Mouse (Mus musculus) bone marrow, adult 2 months (tissue): Measurements from ENCODE around the gene Hsd3b7. TPM values are rescaled to one million over a fixed set of nuclear protein-coding genes. Genes with fewer than 3 reads are reported as not detected.

Experiments used
- H3K27ac ChIP-seq: fragments of 200-500 bp; 2 replicates; pipeline ENCODE4 v1.5.1; 2012; ENCODE audit warnings: low read depth, mild to moderate bottlenecking, control low read depth, inconsistent platforms, low read length; ENCODE audit not compliant: control insufficient read depth, poor library complexity, insufficient read depth
- H3K4me1 ChIP-seq: fragments of 200-500 bp; 2 replicates; pipeline ENCODE4 v1.6.1; 2011; ENCODE audit warnings: low read length; ENCODE audit not compliant: control insufficient read depth, insufficient read depth
- H3K4me3 ChIP-seq: fragments of 200-500 bp; replicated peaks from 2 replicates; pipeline ENCODE3; 2011; ENCODE audit warnings: mild to moderate bottlenecking, low read depth, low read length, control low read depth; ENCODE audit not compliant: control insufficient read depth
- CTCF ChIP-seq: fragments of 200-500 bp; IDR thresholded peaks from 2 replicates; pipeline ENCODE4 v1.5.1; 2011; ENCODE audit warnings: low read length, control low read depth; ENCODE audit not compliant: control insufficient read depth, insufficient read depth
- POLR2A ChIP-seq: fragments of 200-500 bp; IDR thresholded peaks from 2 replicates; pipeline ENCODE4 v1.6.1; 2011; ENCODE audit warnings: low read depth, mild to moderate bottlenecking, control low read depth, low read length, borderline replicate concordance; ENCODE audit not compliant: control insufficient read depth
- WGBS: fragments of 180-500 bp; shearing (Covaris S2); methylation state at CpG from one replicate; pipeline ENCODE4 v1.1.7; 2018; 5-methylcytosine and 5-hydroxymethylcytosine counted together
- polyA plus RNA-seq: library from polyadenylated mRNA; stranded (reverse); fragments of >200 nt; gene quantifications from 2 replicates; pipeline ENCODE4 v1.2.4, GENCODE M21; 2011; ENCODE audit warnings: low replicate concordance; ENCODE audit not compliant: missing spikeins, insufficient read depth, insufficient read length

Gene Hsd3b7
- polyA plus RNA-seq, 1 experiment: 23.4 TPM

DNA sequence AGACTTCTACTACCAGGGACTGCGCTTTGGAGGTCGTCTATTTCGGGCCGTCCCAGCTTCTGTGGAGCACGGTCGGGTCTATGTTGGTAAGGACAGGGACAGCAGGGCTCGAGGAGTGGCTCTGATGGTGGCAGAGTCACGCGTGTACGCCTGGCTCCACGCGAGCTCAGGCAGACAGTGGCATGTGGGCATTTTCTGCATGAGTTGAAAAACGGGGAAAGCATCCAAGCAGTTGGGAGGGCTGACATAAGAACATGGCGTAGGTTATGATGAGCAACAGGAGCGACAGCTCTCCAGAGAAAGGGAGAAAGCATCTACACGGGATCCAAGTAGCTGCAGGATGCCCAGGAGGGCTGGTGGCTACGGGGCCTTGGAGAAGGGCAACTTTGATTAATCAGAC lies 1.9 kb downstream of the Hsd3b7 start:
- Histone ChIP-seq H3K27ac (no peak overlapping the region), H3K4me1 (peaks cover 4% of the 10 kb centered on the region), H3K4me3 (no peak overlapping the region)
- TF ChIP-seq CTCF: no peak
- no peak for TF ChIP-seq POLR2A
- WGBS: 92% methylated on average over 17 of the region's 17 CpGs

DNA sequence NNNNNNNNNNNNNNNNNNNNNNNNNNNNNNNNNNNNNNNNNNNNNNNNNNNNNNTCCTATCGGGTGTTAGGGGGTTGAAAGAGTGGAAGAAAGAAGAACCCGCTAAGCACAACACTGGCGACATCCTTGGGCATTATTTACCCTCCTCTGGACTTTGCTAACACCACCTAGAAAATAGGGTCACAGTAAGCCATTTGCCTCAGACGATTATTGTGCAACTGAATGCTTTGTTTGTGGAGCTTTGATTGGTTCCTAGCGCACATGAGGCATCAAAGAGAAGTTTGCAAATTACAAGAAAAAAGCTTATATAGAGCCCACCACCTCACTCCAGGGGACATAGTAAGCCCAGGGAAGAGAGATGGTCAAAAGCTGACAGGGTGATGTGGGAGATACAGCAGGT lies 8.4 kb downstream of the Hsd3b7 start:
- H3K27ac ChIP-seq: no peak overlapping the region
- H3K4me1 ChIP-seq: peaks cover 4% of the 10 kb centered on the region
- 34% methylated on average over 5 of the region's 5 CpGs for WGBS
- H3K4me3 ChIP-seq: no peak overlapping the region
- no peak for TF ChIP-seq POLR2A
- no peak for TF ChIP-seq CTCF

DNA sequence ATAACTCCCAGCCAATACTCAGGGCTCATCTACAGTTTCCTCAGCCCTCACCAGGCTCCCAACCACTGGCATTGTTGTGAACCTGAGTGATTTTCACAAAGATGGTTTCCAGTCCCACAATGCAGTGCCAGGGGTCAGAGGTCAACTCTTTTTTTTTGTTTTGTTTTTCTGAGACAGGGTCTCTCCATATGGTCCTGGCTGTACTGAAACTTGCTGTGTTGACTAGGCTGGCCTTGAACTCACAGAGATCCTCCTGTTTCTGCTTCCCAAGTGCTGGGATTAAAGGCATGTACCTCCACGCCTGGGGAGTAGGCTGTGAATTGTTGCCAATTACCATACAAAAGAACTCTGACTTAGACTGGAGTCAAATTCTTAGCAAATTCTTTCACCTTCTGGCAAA lies 9.4 kb downstream of the Hsd3b7 start:
- WGBS: 83% methylated on average over 1 of the region's 1 CpGs

DNA sequence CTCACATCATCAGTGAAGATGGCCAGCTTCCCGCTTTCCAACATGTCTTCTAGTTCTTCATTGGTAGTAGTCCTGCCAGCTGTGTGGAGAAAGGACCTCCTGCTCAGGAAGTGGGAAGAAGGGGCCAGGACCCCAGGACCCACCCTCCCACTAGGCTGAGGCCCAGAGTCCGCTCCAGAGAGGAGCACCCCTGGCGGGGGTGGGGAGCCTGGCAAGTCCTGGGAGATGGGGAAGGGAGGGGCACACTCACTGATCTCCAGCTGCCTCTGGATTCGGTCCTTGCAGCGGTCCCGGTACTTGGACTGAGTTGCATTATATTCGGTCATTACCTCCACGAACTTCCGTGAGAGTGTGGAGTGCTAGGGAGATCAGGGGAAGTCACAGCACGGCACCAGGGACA lies 10.2 kb downstream of the Hsd3b7 start:
- Histone ChIP-seq H3K4me1 (peaks cover 3% of the 10 kb centered on the region), H3K4me3 (no peak overlapping the region), H3K27ac (no peak overlapping the region)
- WGBS: 91% methylated on average over 10 of the region's 10 CpGs
- no peak for TF ChIP-seq POLR2A
- no peak for TF ChIP-seq CTCF

More for the DNA sequence above, 9.4 kb downstream of the Hsd3b7 start:
- Histone ChIP-seq H3K4me3 (no peak overlapping the region), H3K4me1 (peaks cover 3% of the 10 kb centered on the region), H3K27ac (no peak overlapping the region)
- TF ChIP-seq CTCF (no peak), POLR2A (no peak)

DNA sequence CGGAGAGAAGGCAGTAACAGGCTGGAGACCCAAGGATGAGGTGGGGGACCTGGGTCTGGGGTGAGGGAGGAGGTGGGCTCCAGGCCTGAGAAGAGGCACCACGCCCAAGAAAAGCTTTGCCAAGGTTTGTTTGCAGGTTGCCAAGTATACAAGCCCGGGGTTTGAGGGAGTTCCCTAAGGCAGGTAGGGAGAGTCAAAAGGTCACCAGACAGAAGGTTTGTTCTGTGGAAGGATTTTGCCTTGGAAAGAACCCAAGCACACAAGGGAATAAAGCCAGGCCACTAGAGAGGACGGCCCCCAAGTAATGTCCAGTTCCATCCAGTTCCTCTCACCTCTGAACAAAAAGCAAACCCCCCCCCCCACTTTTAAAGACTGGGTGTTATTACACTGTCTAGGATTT lies 10.8 kb downstream of the Hsd3b7 start:
- no peak overlapping the region for H3K27ac ChIP-seq
- 89% methylated on average over 4 of the region's 4 CpGs for WGBS
- H3K4me1 ChIP-seq: peaks cover 3% of the 10 kb centered on the region
- TF ChIP-seq POLR2A: no peak
- TF ChIP-seq CTCF: no peak
- H3K4me3 ChIP-seq: no peak overlapping the region

DNA sequence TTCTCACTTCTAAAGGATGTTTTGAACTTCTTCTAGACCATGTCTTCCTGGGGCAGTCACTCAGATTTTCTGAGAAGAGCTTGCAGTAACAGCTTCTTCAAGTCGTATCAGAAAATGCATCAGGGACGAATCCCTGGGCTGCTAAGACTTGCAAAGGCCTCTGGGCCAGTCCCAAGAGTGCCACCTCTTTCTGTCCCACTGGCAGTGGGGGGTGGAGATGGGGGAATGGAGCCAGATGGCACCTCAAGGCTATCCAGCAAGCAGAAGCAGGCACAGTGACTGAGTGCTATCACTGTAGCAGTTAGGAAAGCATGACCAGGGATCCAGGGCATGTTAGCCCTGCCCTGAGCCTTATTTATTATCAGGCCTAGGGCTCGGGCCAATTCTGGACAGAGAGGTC lies 11.9 kb downstream of the Hsd3b7 start:
- H3K4me3 ChIP-seq: no peak overlapping the region
- H3K4me1 ChIP-seq: no peaks in the 10 kb centered on the region; the same call in 1 of the 2 replicates
- TF ChIP-seq CTCF: no peak
- H3K27ac ChIP-seq: no peak overlapping the region
- WGBS: 71% methylated on average over 3 of the region's 3 CpGs

DNA sequence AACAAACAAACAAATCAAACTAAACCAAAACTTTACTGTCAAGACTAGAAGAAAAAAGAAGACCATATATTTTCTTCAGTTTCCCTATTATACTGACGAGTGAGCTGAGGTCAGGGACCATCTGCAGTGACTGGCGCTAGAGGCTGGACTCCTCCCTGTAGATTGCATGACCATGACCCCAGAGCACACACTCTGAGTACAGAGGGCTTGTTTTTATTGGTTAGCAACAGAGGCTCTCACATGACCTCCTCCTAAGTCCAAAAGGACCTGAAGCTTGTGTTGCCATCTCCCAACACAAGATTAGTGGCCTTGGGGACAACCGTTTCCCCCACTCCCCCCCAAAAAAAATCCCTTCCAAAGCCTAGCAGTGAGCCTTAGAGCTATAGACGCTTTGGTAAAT lies 13.4 kb downstream of the Hsd3b7 start:
- Histone ChIP-seq H3K4me3 (no peak overlapping the region), H3K27ac (no peak overlapping the region), H3K4me1 (no peaks in the 10 kb centered on the region)
- TF ChIP-seq CTCF (no peak), POLR2A (no peak)
- 69% methylated on average over 4 of the region's 4 CpGs for WGBS

DNA sequence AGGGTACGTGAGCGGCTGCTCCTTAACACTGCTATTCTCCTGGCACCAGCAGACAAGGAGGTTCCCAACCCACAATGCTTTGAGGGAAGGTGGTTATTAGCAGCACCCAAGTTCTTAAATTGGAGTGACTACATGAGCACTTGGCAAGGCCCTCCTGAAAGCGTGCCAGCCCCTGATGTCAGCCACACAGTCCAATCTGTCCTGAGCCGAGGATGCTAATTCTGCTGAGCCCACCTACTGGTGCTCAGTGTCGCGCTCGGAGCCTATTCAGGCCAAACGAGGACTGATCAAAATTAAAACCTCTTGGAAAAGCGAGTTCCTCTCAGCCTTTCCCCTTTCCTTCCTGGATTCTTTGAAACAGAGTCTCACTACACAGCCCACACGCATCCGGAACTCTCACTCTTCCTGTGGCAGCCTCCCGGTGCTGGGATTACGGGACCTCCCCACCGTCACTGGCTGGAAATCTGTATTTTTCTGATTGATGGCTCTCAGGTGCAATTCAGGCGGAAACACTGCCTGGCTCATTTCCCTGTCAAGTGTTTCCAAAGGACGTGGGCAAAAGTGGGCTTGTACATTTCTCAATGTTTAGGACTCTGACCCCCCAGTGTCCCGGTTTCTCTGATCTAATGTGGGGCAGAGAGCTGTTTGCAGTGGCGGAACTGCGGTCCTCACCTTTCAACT lies 14.0 kb downstream of the Hsd3b7 start:
- TF ChIP-seq CTCF (no peak), POLR2A (no peak)
- 83% methylated on average over 19 of the region's 19 CpGs for WGBS
- no peak overlapping the region for H3K27ac ChIP-seq
- no peak overlapping the region for H3K4me3 ChIP-seq
- H3K4me1 ChIP-seq: no peaks in the 10 kb centered on the region
